Mouse (Mus musculus) heart, adult 2 months (tissue): ENCODE data around the gene Elf1.

Experiments
- CTCF ChIP-seq: fragments of 200-600 bp; IDR thresholded peaks from 2 replicates; pipeline ENCODE4 v1.8.1; 2022; ENCODE audit warnings: antibody characterized with exemption, mild to moderate bottlenecking, moderate library complexity
- EP300 ChIP-seq: fragments of 200-500 bp; IDR thresholded peaks from 2 replicates; pipeline ENCODE4 v1.6.1; 2011; ENCODE audit warnings: low read depth, low read length, control low read depth; ENCODE audit not compliant: insufficient read depth
- POLR2A ChIP-seq: fragments of 200-500 bp; IDR thresholded peaks from 2 replicates; pipeline ENCODE4 v1.6.1; 2011; ENCODE audit warnings: mild to moderate bottlenecking, low read depth, low read length, control low read depth; ENCODE audit not compliant: insufficient read depth

- no peak for TF ChIP-seq EP300
- TF ChIP-seq CTCF, result no peak
- no peak for TF ChIP-seq POLR2A
Measured at GRCm38 (mm10) chr14:79552854-79553253, 71.9 kb downstream of the Elf1 start.
